Mouse (Mus musculus): ENCODE measurements around the gene Ccdc110. TPM values are rescaled to one million over a fixed set of nuclear protein-coding genes. Genes with fewer than 3 reads are reported as not detected.
A peak's percentile ranks its signal among the peaks of the same experiment; 100 is the strongest.

The Ccdc110 gene
- polyA plus RNA-seq (2015; fragmentation: Nextera tagmentation; extraction: Ambion mirVana) = not detected in 2 replicates

- TF ChIP-seq EP300 (IDR thresholded peaks at IDR 0.05) (no peak), CTCF (IDR thresholded peaks at IDR 0.05) (peak; percentile 100)
- Histone ChIP-seq H3K4me1 (ENCODE audit: insufficient read depth, low read depth, low read length) (no peaks in the 10 kb centered on the region), H3K9ac (replicated peaks; ENCODE audit: low read depth) (no peak within 1 kb of the TSS), H3K36me3 (ENCODE audit: insufficient read depth, low read length) (no peaks in the 10 kb centered on the region), H3K27me3 (replicated peaks; ENCODE audit: insufficient read depth, low read length) (no peaks in the 10 kb centered on the region), H3K4me3 (ENCODE audit: low read depth, low read length) (no peak within 1 kb of the TSS), H3K9me3 (ENCODE audit: low read length) (no peaks in the 10 kb centered on the region), H3K4me2 (replicated peaks; ENCODE audit: low read depth, low read length) (peak within 1 kb of the TSS; percentile 35), H3K27ac (ENCODE audit: low read length) (no peak within 1 kb of the TSS)
- ATAC-seq = peak; percentile 86
- WGBS = 4% methylated on average over 23 of the region's 23 CpGs
- peak; percentile 90 for DNase-seq (ENCODE audit: low spot score)
Observed at GRCm38 (mm10) chr8:45934582-45935014, at the start of gene Ccdc110. Gene Ccdc110 (plus strand): TSS chr8:45934619.

- TF ChIP-seq CTCF (IDR thresholded peaks at IDR 0.05) = no peak
- no peak for TF ChIP-seq EP300 (IDR thresholded peaks at IDR 0.05)
- H3K27ac ChIP-seq (ENCODE audit: low read length) = peak within 1 kb of the TSS; percentile 20; the same call in 1 of the 2 replicates
- ATAC-seq (peak; percentile 77), DNase-seq (ENCODE audit: low spot score) (peak; percentile 68)
- H3K9me3 ChIP-seq (ENCODE audit: low read length) = no peaks in the 10 kb centered on the region
- peak within 1 kb of the TSS; percentile 34; the same call in 1 of the 2 replicates for H3K9ac ChIP-seq (replicated peaks; ENCODE audit: low read depth)
- peak within 1 kb of the TSS; percentile 68 for H3K4me2 ChIP-seq (replicated peaks; ENCODE audit: low read depth, low read length)
- no peaks in the 10 kb centered on the region for H3K27me3 ChIP-seq (replicated peaks; ENCODE audit: insufficient read depth, low read length)
- peak within 1 kb of the TSS; percentile 43 for H3K4me3 ChIP-seq (ENCODE audit: low read depth, low read length)
- H3K4me1 ChIP-seq (ENCODE audit: insufficient read depth, low read depth, low read length) = no peaks in the 10 kb centered on the region
- H3K36me3 ChIP-seq (ENCODE audit: insufficient read depth, low read length) = no peaks in the 10 kb centered on the region
- 1% methylated on average over 19 of the region's 22 CpGs for WGBS
Observed at GRCm38 (mm10) chr8:45885202-45885685, 49.2 kb upstream of the Ccdc110 start, which contains the start of gene Pdlim3. Gene Pdlim3 (plus strand): TSS chr8:45885461.

- 40% methylated on average over 2 of the region's 2 CpGs for WGBS
- ATAC-seq (peak; percentile 58), DNase-seq (ENCODE audit: low spot score) (peak; percentile 19)
- Histone ChIP-seq H3K27ac (ENCODE audit: low read length) (peak overlapping the region; percentile 20; the same call in 1 of the 2 replicates), H3K4me2 (replicated peaks; ENCODE audit: low read depth, low read length) (peak overlapping the region; percentile 68), H3K9ac (replicated peaks; ENCODE audit: low read depth) (0 out of 2 replicates have a peak overlapping the region, but pooled peaks have one; percentile 34), H3K4me3 (ENCODE audit: low read depth, low read length) (peak overlapping the region; percentile 43), H3K27me3 (replicated peaks; ENCODE audit: insufficient read depth, low read length) (no peaks in the 10 kb centered on the region), H3K4me1 (ENCODE audit: insufficient read depth, low read depth, low read length) (no peaks in the 10 kb centered on the region), H3K9me3 (ENCODE audit: low read length) (no peaks in the 10 kb centered on the region), H3K36me3 (ENCODE audit: insufficient read depth, low read length) (no peaks in the 10 kb centered on the region)
- TF ChIP-seq EP300 (IDR thresholded peaks at IDR 0.05) (no peak), CTCF (IDR thresholded peaks at IDR 0.05) (peak; percentile 62)
Observed at GRCm38 (mm10) chr8:45885775-45886174, 48.6 kb upstream of the Ccdc110 start.

- Histone ChIP-seq H3K9ac (replicated peaks; ENCODE audit: low read depth) (no peak overlapping the region), H3K36me3 (ENCODE audit: insufficient read depth, low read length) (no peaks in the 10 kb centered on the region), H3K4me2 (replicated peaks; ENCODE audit: low read depth, low read length) (no peak overlapping the region), H3K4me1 (ENCODE audit: insufficient read depth, low read depth, low read length) (no peaks in the 10 kb centered on the region), H3K27ac (ENCODE audit: low read length) (no peak overlapping the region), H3K4me3 (ENCODE audit: low read depth, low read length) (no peak overlapping the region), H3K27me3 (replicated peaks; ENCODE audit: insufficient read depth, low read length) (no peaks in the 10 kb centered on the region), H3K9me3 (ENCODE audit: low read length) (no peaks in the 10 kb centered on the region)
- TF ChIP-seq EP300 (IDR thresholded peaks at IDR 0.05) (no peak), CTCF (IDR thresholded peaks at IDR 0.05) (no peak)
- 89% methylated on average over 7 of the region's 7 CpGs for WGBS
- DNase-seq (ENCODE audit: low spot score) (no peak), ATAC-seq (no peak)
Observed at GRCm38 (mm10) chr8:45889737-45890136, 44.7 kb upstream of the Ccdc110 start.

- WGBS = 78% methylated on average over 3 of the region's 3 CpGs
- H3K9me3 ChIP-seq (ENCODE audit: low read length) = no peaks in the 10 kb centered on the region
- no peak for DNase-seq (ENCODE audit: low spot score)
Observed at GRCm38 (mm10) chr8:45896590-45896989, 37.8 kb upstream of the Ccdc110 start.

GRCm38 (mm10) chr8:45899783-45900182 is 34.6 kb upstream of the Ccdc110 start:
- ATAC-seq (no peak), DNase-seq (ENCODE audit: low spot score) (no peak)
- no peak overlapping the region for H3K4me2 ChIP-seq (replicated peaks; ENCODE audit: low read depth, low read length)
- H3K27ac ChIP-seq (ENCODE audit: low read length) = no peak overlapping the region
- WGBS = 90% methylated on average over 3 of the region's 3 CpGs
- H3K27me3 ChIP-seq (replicated peaks; ENCODE audit: insufficient read depth, low read length) = no peaks in the 10 kb centered on the region
- H3K36me3 ChIP-seq (ENCODE audit: insufficient read depth, low read length) = no peaks in the 10 kb centered on the region
- H3K9me3 ChIP-seq (ENCODE audit: low read length) = no peaks in the 10 kb centered on the region
- H3K4me1 ChIP-seq (ENCODE audit: insufficient read depth, low read depth, low read length) = no peaks in the 10 kb centered on the region
- H3K4me3 ChIP-seq (ENCODE audit: low read depth, low read length) = no peak overlapping the region
- no peak overlapping the region for H3K9ac ChIP-seq (replicated peaks; ENCODE audit: low read depth)
- TF ChIP-seq EP300 (IDR thresholded peaks at IDR 0.05) (no peak), CTCF (IDR thresholded peaks at IDR 0.05) (no peak)

More at GRCm38 (mm10) chr8:45896590-45896989, 37.8 kb upstream of the Ccdc110 start:
- H3K27ac ChIP-seq (ENCODE audit: low read length) = no peak overlapping the region
- ATAC-seq = no peak
- H3K4me1 ChIP-seq (ENCODE audit: insufficient read depth, low read depth, low read length) = no peaks in the 10 kb centered on the region
- no peak overlapping the region for H3K4me3 ChIP-seq (ENCODE audit: low read depth, low read length)
- H3K9ac ChIP-seq (replicated peaks; ENCODE audit: low read depth) = no peak overlapping the region
- no peaks in the 10 kb centered on the region for H3K27me3 ChIP-seq (replicated peaks; ENCODE audit: insufficient read depth, low read length)
- no peak overlapping the region for H3K4me2 ChIP-seq (replicated peaks; ENCODE audit: low read depth, low read length)
- no peaks in the 10 kb centered on the region for H3K36me3 ChIP-seq (ENCODE audit: insufficient read depth, low read length)
- no peak for TF ChIP-seq EP300 (IDR thresholded peaks at IDR 0.05)
- no peak for TF ChIP-seq CTCF (IDR thresholded peaks at IDR 0.05)
